Mouse (Mus musculus): ENCODE data around the gene Lrrc49.

The Lrrc49 gene

GRCm38 (mm10) chr9:60674780-60675179, 13.2 kb downstream of the Lrrc49 start:
- no peak for DNase-seq (ENCODE audit: low spot score)

- DNase-seq (ENCODE audit: low spot score): no peak
Measured at GRCm38 (mm10) chr9:60672568-60672967, 15.4 kb downstream of the Lrrc49 start.

GRCm38 (mm10) chr9:60668886-60669285, 19.1 kb downstream of the Lrrc49 start:
- DNase-seq (ENCODE audit: low spot score): no peak

GRCm38 (mm10) chr9:60665535-60665934, 22.4 kb downstream of the Lrrc49 start:
- DNase-seq (ENCODE audit: low spot score): no peak

- DNase-seq (ENCODE audit: low spot score): no peak
Measured at GRCm38 (mm10) chr9:60664866-60665265, 23.1 kb downstream of the Lrrc49 start.

GRCm38 (mm10) chr9:60664385-60664784, 23.6 kb downstream of the Lrrc49 start:
- DNase-seq (ENCODE audit: low spot score): no peak

GRCm38 (mm10) chr9:60662936-60663335, 25.0 kb downstream of the Lrrc49 start:
- DNase-seq (ENCODE audit: low spot score): no peak

- no peak for DNase-seq (ENCODE audit: low spot score)
Measured at GRCm38 (mm10) chr9:60653582-60653981, 34.4 kb downstream of the Lrrc49 start.

- no peak for DNase-seq (ENCODE audit: low spot score)
Measured at GRCm38 (mm10) chr9:60653137-60653536, 34.8 kb downstream of the Lrrc49 start.

- DNase-seq (ENCODE audit: low spot score): no peak
Measured at GRCm38 (mm10) chr9:60650277-60650676, 37.7 kb downstream of the Lrrc49 start.

- peak; percentile 8 for DNase-seq (ENCODE audit: low spot score)
Measured at GRCm38 (mm10) chr9:60648981-60649975, 38.7 kb downstream of the Lrrc49 start.

- DNase-seq (ENCODE audit: low spot score): no peak
Measured at GRCm38 (mm10) chr9:60633601-60634000, 54.4 kb downstream of the Lrrc49 start.

- no peak for DNase-seq (ENCODE audit: low spot score)
Measured at GRCm38 (mm10) chr9:60626311-60626791, 61.6 kb downstream of the Lrrc49 start.

- DNase-seq (ENCODE audit: low spot score): no peak
Measured at GRCm38 (mm10) chr9:60625895-60626294, 62.1 kb downstream of the Lrrc49 start.

GRCm38 (mm10) chr9:60616946-60617345, 71.0 kb downstream of the Lrrc49 start:
- peak; percentile 6 for DNase-seq (ENCODE audit: low spot score)

GRCm38 (mm10) chr9:60616359-60616758, 71.6 kb downstream of the Lrrc49 start:
- no peak for DNase-seq (ENCODE audit: low spot score)

GRCm38 (mm10) chr9:60612260-60612659, 75.7 kb downstream of the Lrrc49 start:
- DNase-seq (ENCODE audit: low spot score): no peak

GRCm38 (mm10) chr9:60610194-60610593, 77.8 kb downstream of the Lrrc49 start:
- DNase-seq (ENCODE audit: low spot score): no peak

- no peak for DNase-seq (ENCODE audit: low spot score)
Measured at GRCm38 (mm10) chr9:60608857-60609256, 79.1 kb downstream of the Lrrc49 start.

- DNase-seq (ENCODE audit: low spot score): no peak
Measured at GRCm38 (mm10) chr9:60608086-60608485, 79.9 kb downstream of the Lrrc49 start.

GRCm38 (mm10) chr9:60604971-60605370, 83.0 kb downstream of the Lrrc49 start:
- no peak for DNase-seq (ENCODE audit: low spot score)

GRCm38 (mm10) chr9:60601936-60602335, 86.0 kb downstream of the Lrrc49 start:
- no peak for DNase-seq (ENCODE audit: low spot score)

- DNase-seq (ENCODE audit: low spot score): no peak
Measured at GRCm38 (mm10) chr9:60600273-60600672, 87.7 kb downstream of the Lrrc49 start.

All from urinary bladder, postnatal 25 days (tissue).